Mouse (Mus musculus): Measurements from ENCODE around the gene Btbd16.

Gene Btbd16

DNA sequence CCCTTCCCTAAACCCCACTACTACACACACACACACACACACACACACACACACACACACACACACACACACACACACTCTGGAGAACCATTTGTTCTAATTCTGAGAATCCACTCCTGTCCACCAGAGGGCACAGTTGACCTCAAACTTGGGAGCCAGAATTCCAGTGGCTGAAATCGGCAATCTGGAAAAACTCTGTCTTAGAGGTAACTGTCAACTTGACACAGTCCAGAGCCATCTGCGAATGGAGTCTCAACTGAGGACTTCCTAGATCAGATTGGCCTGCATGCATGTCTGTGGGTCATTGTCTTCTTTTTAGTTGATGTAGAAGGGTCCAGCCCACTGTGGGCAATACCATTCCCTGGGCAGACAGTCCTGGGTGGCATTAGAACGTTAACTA, 53.6 kb downstream of the Btbd16 start:
- no peak for TF ChIP-seq GATA4 (IDR thresholded peaks at IDR 0.05; ENCODE audit: insufficient replicate concordance, low read length)

GRCm38 (mm10) chr7:130827844-130828403, 54.1 kb downstream of the Btbd16 start:
- no peak for TF ChIP-seq GATA4 (IDR thresholded peaks at IDR 0.05; ENCODE audit: insufficient replicate concordance, low read length)

DNA sequence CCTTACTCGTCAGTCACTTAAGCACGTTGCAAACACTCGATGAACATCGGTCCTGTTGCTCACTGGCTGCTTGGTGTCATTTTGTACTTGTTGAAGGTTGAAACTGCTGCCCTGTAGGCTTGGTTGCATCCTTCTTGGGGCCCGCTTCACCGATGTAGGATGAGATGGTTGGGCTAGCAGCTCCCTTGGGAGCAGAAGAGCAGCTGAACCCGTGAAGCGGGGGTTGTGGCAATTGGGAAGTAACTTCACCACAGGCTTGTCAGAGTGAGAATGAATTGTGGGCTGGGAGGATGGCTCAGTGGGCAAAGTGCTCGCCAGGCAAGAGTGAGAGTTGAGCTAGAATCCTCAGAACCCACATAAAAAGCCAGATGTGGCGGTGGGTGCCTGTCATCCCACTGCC, 54.6 kb downstream of the Btbd16 start:
- TF ChIP-seq GATA4 (IDR thresholded peaks at IDR 0.05; ENCODE audit: insufficient replicate concordance, low read length): no peak

DNA sequence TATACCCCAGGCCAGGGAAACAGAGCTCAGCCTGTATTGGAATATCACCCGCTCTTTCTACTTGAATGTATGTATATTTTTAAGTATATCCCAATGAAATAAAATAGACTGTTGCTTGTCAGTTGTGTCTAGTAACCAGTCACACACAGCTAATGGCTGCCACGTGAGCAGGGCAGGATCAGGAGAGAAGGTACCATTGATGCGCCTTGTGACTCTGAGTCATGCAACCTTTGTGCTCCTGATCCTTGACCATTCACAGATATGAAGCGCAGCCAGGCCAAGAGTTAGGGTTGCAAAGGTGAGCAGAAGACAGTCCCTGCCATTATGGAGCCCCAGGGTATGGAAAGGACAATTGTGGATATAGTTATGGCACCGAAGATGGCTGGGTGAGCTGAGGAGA, 57.7 kb downstream of the Btbd16 start:
- no peak; the same call in 1 of the 2 replicates for TF ChIP-seq GATA4 (IDR thresholded peaks at IDR 0.05; ENCODE audit: insufficient replicate concordance, low read length)

DNA sequence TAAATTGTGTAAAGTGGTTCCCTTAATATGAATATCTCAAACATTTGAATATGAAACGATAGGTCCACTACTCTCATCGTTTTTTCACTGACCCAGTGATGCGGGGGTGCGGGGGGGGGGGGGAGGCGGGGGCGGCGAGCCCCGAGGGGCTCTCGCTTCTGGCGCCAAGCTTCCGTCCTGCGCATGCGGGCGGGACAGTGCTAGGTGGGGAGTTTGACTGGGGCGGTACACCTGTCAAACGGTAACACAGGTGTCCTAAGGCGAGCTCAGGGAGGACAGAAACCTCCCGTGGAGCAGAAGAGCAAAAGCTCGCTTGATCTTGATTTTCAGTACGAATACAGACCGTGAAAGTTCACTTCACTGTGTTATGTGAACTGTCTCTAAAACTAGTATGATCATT, 60.4 kb downstream of the Btbd16 start:
- TF ChIP-seq GATA4 (IDR thresholded peaks at IDR 0.05; ENCODE audit: insufficient replicate concordance, low read length): no peak

DNA sequence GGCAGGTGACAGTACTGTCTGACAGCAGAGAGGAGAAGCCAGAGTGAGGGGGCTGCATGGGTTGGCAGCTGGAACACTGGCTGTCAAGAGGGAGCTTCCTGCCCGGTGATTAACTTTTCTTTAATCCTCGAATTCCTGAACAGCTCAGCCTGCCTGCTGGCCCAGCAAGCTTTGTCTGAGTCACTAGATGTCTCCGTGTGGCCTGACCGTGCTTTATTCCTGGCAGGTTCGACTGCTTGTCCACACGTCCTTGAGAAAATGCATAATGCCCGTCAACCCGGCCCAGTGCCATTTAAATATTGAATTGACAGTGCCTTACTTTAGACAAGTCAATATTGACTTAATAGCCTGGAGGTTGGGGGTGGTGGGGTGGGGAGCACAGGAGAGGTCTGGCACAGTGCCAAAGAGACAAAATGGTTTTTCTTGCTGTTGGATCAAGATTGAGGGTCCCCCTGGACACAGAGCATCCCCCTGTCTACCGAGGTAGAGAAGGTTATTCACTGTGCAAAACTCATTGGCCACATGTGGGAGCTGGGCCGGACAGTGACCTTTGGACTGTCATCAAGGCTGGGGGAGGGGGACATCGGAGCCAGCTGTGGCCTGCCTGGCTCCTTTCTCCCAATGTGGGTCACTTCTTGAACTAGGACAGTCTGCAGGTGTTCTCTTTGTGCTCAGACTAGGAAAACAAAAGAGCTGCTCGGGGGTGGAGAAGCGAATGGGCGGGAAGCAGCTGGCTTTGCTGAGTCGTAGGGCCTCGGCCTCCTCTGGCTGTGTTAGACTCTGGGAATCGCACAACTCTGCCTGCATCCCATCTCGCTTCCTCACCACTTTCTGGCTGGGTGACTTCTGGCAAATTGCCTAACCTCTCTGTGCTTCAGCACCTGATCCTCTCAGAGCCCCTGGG, 61.3 kb downstream of the Btbd16 start:
- no peak for TF ChIP-seq GATA4 (IDR thresholded peaks at IDR 0.05; ENCODE audit: insufficient replicate concordance, low read length)

DNA sequence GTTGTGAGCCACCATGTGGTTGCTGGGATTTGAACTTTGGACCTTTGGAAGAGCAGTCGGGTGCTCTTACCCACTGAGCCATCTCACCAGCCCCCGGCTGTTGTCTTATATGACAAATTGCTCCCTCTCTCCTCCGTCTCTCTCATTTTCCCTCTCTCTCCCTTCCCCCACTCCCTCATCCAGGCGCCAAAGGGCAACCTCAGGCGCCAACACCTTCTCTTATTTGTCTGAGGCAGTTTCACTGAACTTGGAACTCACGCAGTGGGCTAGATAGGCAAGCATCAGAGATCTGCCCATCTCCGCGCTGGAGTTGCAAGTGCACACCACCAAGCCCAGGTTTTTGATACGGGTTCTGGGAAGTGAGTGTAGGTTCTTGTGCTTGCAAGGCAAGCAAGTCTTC, 62.2 kb downstream of the Btbd16 start:
- TF ChIP-seq GATA4 (IDR thresholded peaks at IDR 0.05; ENCODE audit: insufficient replicate concordance, low read length): no peak

DNA sequence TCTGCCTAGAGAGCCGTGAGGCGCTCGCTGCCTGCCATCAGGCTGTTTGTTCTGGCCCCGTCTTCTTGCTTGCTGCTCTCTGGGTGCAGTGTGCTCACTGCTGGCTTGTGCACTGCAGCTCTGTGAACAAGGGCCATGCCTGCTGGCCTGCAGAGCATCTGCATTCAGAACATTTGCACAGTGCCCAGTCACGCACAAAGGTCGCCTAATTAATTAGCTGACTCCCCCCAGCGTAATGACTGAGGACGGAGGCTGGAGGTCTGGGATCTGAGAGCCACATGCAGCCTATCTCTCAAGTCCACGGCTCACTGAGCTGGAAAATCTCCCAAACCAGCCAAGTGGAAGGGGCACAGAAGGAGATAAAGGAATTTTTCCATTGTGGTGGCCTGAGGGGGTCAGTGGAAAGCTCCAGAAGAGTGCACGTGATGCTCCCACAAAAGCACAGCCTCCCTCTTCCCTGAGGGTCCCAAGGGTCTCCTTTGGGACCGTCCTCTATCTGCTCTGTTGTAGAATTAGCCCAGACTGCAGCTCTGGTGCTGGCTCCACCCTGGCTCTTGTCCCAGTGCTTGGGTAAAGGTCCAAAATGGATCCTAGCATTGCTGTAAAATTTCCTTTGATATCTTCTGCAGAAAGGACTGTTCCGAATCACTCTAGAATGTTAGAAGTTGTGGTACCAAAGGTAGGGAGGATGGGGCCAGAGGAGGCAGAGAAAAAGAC, 64.2 kb downstream of the Btbd16 start:
- no peak for TF ChIP-seq GATA4 (IDR thresholded peaks at IDR 0.05; ENCODE audit: insufficient replicate concordance, low read length)

- TF ChIP-seq GATA4 (IDR thresholded peaks at IDR 0.05; ENCODE audit: insufficient replicate concordance, low read length): no peak
These were observed 64.8 kb downstream of the Btbd16 start for GRCm38 (mm10) chr7:130838658-130839025.

- TF ChIP-seq GATA4 (IDR thresholded peaks at IDR 0.05; ENCODE audit: insufficient replicate concordance, low read length): no peak
These were observed 65.7 kb downstream of the Btbd16 start for GRCm38 (mm10) chr7:130839380-130840100.

- no peak for TF ChIP-seq GATA4 (IDR thresholded peaks at IDR 0.05; ENCODE audit: insufficient replicate concordance, low read length)
These were observed 73.4 kb downstream of the Btbd16 start for GRCm38 (mm10) chr7:130847164-130847718.

DNA sequence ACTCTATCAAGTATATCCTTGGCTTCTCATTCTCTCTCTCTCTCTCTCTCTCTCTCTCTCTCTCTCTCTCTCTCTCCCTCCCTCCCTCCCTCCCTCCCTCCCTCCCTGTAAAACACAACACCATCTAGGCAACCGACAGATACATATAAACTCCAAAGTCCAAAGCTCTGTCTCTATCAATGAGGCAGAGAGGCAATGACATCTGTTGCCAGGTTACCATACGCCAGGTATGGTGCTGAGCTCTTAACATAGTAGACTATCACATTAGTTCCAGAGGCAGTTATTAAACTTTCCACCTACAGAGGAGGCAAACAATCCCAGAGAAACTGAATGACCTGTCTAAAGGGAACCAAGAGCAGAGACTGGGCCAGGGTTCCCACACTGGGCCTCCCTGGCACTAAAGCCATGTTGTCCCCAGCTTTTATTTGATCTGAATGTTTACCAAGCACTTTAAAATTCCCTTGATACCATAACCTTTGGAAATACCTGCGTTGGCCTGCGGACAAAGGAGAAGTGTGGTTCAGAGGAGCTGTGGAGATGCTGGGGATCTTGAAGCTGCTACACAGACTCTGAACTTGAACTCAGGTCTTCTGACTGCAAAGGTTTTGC, 80.9 kb downstream of the Btbd16 start:
- TF ChIP-seq GATA4 (IDR thresholded peaks at IDR 0.05; ENCODE audit: insufficient replicate concordance, low read length): no peak

DNA sequence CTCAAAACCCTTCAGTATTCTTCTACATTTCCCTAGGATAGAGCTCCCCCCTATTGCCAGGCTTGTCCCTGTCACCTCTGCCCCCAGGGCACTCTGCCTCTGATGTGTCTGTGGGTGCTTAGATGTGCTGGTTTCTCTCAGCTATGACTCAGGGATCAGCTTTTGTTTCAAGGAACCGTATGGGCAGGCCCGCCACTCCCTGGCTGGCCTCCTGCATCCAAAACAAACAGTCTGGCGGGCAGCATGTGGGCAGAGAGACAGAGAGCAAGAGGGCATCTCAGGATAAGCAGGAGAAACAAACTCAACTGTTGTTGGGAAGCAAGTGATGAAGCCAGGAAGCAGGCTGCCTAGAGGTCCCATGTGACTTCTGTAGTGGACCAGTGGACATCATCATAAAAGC, 81.8 kb downstream of the Btbd16 start:
- no peak for TF ChIP-seq GATA4 (IDR thresholded peaks at IDR 0.05; ENCODE audit: insufficient replicate concordance, low read length)

GRCm38 (mm10) chr7:130857973-130858372, 84.1 kb downstream of the Btbd16 start:
- no peak for TF ChIP-seq GATA4 (IDR thresholded peaks at IDR 0.05; ENCODE audit: insufficient replicate concordance, low read length)

GRCm38 (mm10) chr7:130859926-130860325, 86.1 kb downstream of the Btbd16 start:
- no peak for TF ChIP-seq GATA4 (IDR thresholded peaks at IDR 0.05; ENCODE audit: insufficient replicate concordance, low read length)
